Mouse (Mus musculus): ENCODE data around the gene Mrps36. TPM values are rescaled to one million over a fixed set of nuclear protein-coding genes. Genes with fewer than 3 reads are reported as not detected.
"Not testable (repeated sequence)": the region's sequence is repeated elsewhere in the genome, so short reads cannot be mapped to it uniquely, and the experiment has no call there.

Mrps36 gene
- polyA plus RNA-seq, 1 experiment from 2014 or later, result 119 TPM

GRCm38 (mm10) chr13:100730861-100731176 lies 13.6 kb downstream of the Mrps36 start, which contains the start of gene Cdk7:
Gene Cdk7, minus strand, starts transcription at chr13:100730939.
- Histone ChIP-seq H3K36me3 (peaks cover 13% of the 10 kb centered on the region; the same call in 1 of the 2 replicates), H3K4me2 (replicated peaks) (peak within 1 kb of the TSS; percentile 75), H3K9me3 (no peaks in the 10 kb centered on the region), H3K4me1 (peaks cover 22% of the 10 kb centered on the region), H3K27ac (replicated peaks) (peak within 1 kb of the TSS; percentile 87), H3K27me3 (no peaks in the 10 kb centered on the region), H3K9ac (replicated peaks) (peak within 1 kb of the TSS; percentile 83), H3K4me3 (peak within 1 kb of the TSS; percentile 84)
- WGBS, result 1% methylated on average over 19 of the region's 19 CpGs
- ATAC-seq (replicated peaks), result peak; percentile 100

- Histone ChIP-seq H3K9ac (replicated peaks) (peak overlapping the region; percentile 83), H3K4me2 (replicated peaks) (peak overlapping the region; percentile 75), H3K27ac (replicated peaks) (peak overlapping the region; percentile 87), H3K4me3 (peak overlapping the region; percentile 84), H3K27me3 (no peaks in the 10 kb centered on the region), H3K36me3 (peaks cover 13% of the 10 kb centered on the region; the same call in 1 of the 2 replicates), H3K4me1 (peaks cover 22% of the 10 kb centered on the region), H3K9me3 (no peaks in the 10 kb centered on the region)
- ATAC-seq (replicated peaks), result peak; percentile 92
- 2% methylated on average over 30 of the region's 30 CpGs for WGBS
Observed at GRCm38 (mm10) chr13:100730153-100730860, 14.2 kb downstream of the Mrps36 start.

DNA sequence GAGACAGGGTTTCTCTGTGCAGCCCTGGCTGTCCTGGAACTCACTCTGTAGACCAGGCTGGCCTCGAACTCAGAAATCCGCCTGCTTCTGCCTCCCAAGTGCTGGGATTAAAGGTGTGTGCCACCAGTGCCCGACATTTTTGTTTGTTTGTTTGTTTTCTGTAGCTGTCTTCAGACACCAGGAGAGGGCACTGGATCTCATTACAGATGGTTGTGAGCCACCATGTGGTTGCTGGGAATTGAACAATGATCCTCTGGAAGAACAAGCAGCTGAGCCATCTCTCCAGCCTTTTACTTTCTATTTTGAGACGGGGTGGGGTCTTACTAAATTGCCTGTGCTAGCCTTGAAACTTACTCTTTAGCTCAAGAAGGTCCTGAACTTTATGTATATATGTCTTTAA lies 15.9 kb downstream of the Mrps36 start:
- 93% methylated on average over 4 of the region's 4 CpGs for WGBS
- not testable (repeated sequence) for H3K4me2 ChIP-seq (replicated peaks); H3K27ac ChIP-seq (replicated peaks); H3K9ac ChIP-seq (replicated peaks); H3K36me3 ChIP-seq; ATAC-seq (replicated peaks); H3K9me3 ChIP-seq; H3K4me3 ChIP-seq; H3K27me3 ChIP-seq
- peaks cover 30% of the 10 kb centered on the region for H3K4me1 ChIP-seq

DNA sequence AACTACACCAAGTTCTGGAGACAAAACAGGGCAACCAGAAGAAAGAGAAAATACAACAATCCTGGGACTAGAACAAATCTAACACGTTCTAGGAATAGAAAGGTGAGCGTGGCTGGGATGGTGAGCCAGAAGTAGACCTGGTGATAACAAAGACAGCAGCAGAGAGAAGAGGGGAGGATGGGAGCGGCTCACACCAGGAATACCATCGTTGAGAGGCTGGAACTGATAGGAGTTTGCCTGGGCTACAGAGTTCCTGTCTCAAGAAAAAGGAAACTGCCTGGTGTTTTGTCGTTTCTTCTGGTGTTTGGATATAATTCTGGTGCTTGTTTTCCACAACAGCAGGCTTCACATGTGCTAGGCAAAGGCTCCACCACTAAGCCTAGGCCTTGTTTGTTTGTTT lies 16.4 kb downstream of the Mrps36 start:
- no peaks in the 10 kb centered on the region for H3K27me3 ChIP-seq
- no peak overlapping the region for H3K4me3 ChIP-seq
- 96% methylated on average over 5 of the region's 5 CpGs for WGBS
- no peak overlapping the region for H3K4me2 ChIP-seq (replicated peaks)
- no peak for ATAC-seq (replicated peaks)
- H3K9me3 ChIP-seq, result no peaks in the 10 kb centered on the region
- H3K9ac ChIP-seq (replicated peaks), result no peak overlapping the region
- H3K27ac ChIP-seq (replicated peaks), result no peak overlapping the region
- peaks cover 30% of the 10 kb centered on the region for H3K4me1 ChIP-seq
- peaks cover 9% of the 10 kb centered on the region; the same call in 1 of the 2 replicates for H3K36me3 ChIP-seq

GRCm38 (mm10) chr13:100725194-100725593 lies 19.3 kb downstream of the Mrps36 start:
- Histone ChIP-seq H3K4me2 (replicated peaks) (no peak overlapping the region), H3K9ac (replicated peaks) (no peak overlapping the region), H3K36me3 (peaks cover 27% of the 10 kb centered on the region), H3K4me3 (no peak overlapping the region), H3K27ac (replicated peaks) (no peak overlapping the region), H3K4me1 (peaks cover 30% of the 10 kb centered on the region), H3K27me3 (no peaks in the 10 kb centered on the region), H3K9me3 (no peaks in the 10 kb centered on the region)
- no peak for ATAC-seq (replicated peaks)
- WGBS, result 89% methylated on average over 10 of the region's 10 CpGs

DNA sequence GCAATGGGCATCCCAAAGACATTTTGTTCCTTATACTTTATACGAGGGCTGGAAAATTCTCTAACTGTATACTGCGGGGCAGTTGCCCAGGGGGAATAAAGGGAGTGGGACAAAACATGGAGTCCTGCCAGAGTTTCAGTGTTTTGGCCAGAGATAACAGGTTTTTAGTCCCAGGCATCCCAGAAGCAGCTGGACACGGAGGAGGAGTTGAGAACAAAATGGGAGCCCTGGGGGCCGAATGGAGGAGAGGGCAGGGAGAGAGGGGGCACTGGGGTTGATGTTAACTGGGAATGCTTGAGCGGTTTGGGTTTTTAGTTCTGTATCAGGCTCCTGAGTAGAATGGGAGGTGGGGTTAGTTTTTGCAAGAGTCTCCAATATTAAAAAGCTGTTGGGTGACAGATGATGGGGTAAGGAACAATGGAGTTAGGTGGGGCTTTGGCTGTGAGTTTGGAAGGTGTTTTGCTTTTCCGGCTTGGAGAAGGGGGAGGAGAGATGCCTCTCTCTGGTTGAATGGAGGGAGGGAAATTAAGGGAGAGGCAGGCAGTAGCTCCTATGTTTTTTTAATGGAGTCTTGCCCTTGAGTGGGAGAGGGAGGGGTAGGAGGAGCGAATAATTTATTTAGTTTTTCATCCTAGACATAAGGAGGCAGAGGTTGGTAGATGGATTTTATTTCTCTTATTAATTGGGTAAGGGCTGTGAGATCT lies 20.3 kb downstream of the Mrps36 start:
- H3K27me3 ChIP-seq, result no peaks in the 10 kb centered on the region
- no peak overlapping the region for H3K4me2 ChIP-seq (replicated peaks)
- no peak overlapping the region for H3K9ac ChIP-seq (replicated peaks)
- H3K36me3 ChIP-seq, result peaks cover 35% of the 10 kb centered on the region
- H3K4me3 ChIP-seq, result no peak overlapping the region
- WGBS, result 56% methylated on average over 7 of the region's 7 CpGs
- H3K9me3 ChIP-seq, result no peaks in the 10 kb centered on the region
- 0 out of 2 replicates have a peak overlapping the region, but pooled peaks have one; percentile 34 for H3K27ac ChIP-seq (replicated peaks)
- ATAC-seq (replicated peaks), result no peak; the same call in 1 of the 2 replicates
- peaks cover 22% of the 10 kb centered on the region for H3K4me1 ChIP-seq

- 89% methylated on average over 5 of the region's 5 CpGs for WGBS
- no peak overlapping the region for H3K4me2 ChIP-seq (replicated peaks)
- H3K9me3 ChIP-seq, result no peaks in the 10 kb centered on the region
- no peaks in the 10 kb centered on the region for H3K27me3 ChIP-seq
- H3K9ac ChIP-seq (replicated peaks), result no peak overlapping the region
- no peak overlapping the region for H3K4me3 ChIP-seq
- peaks cover 45% of the 10 kb centered on the region for H3K36me3 ChIP-seq
- ATAC-seq (replicated peaks), result no peak
- no peak overlapping the region for H3K27ac ChIP-seq (replicated peaks)
- peaks cover 10% of the 10 kb centered on the region; the same call in 1 of the 2 replicates for H3K4me1 ChIP-seq
Observed at GRCm38 (mm10) chr13:100721656-100722055, 22.8 kb downstream of the Mrps36 start.

DNA sequence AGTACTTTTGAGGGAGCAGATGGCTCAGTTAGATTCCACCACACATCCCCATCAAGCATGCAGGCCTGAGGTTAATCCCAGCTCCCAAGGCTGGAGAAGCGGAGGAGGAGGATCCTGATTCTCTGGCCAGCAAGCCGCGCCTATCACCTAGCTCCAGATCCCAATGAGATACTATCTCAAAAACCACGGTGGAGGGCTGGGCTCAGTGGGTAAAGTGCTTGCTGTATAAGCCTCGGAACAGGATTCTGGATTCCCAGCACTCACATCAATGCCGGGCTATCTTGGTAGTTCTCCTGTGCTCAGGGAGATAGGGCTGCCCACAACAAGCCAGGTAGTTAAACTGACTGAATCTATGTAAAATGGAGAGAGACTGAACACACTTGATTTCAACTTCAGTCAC lies 29.0 kb downstream of the Mrps36 start:
- Histone ChIP-seq H3K27me3 (no peaks in the 10 kb centered on the region), H3K4me3 (no peak overlapping the region), H3K4me1 (no peaks in the 10 kb centered on the region), H3K27ac (replicated peaks) (no peak overlapping the region), H3K36me3 (peaks cover 72% of the 10 kb centered on the region), H3K4me2 (replicated peaks) (no peak overlapping the region), H3K9me3 (no peaks in the 10 kb centered on the region), H3K9ac (replicated peaks) (no peak overlapping the region)
- ATAC-seq (replicated peaks), result no peak
- 97% methylated on average over 6 of the region's 6 CpGs for WGBS

GRCm38 (mm10) chr13:100706206-100706605 lies 38.3 kb downstream of the Mrps36 start:
- Histone ChIP-seq H3K9ac (replicated peaks) (no peak overlapping the region), H3K36me3 (peaks cover 85% of the 10 kb centered on the region), H3K4me3 (no peak overlapping the region), H3K27ac (replicated peaks) (no peak overlapping the region), H3K4me2 (replicated peaks) (no peak overlapping the region), H3K4me1 (no peaks in the 10 kb centered on the region), H3K27me3 (no peaks in the 10 kb centered on the region), H3K9me3 (no peaks in the 10 kb centered on the region)
- WGBS, result 94% methylated on average over 7 of the region's 7 CpGs
- ATAC-seq (replicated peaks), result no peak

GRCm38 (mm10) chr13:100703468-100703867 lies 41.0 kb downstream of the Mrps36 start:
- Histone ChIP-seq H3K27ac (replicated peaks) (no peak overlapping the region), H3K9ac (replicated peaks) (no peak overlapping the region), H3K4me3 (no peak overlapping the region), H3K4me1 (no peaks in the 10 kb centered on the region), H3K36me3 (peaks cover 79% of the 10 kb centered on the region), H3K9me3 (no peaks in the 10 kb centered on the region), H3K4me2 (replicated peaks) (no peak overlapping the region), H3K27me3 (no peaks in the 10 kb centered on the region)
- WGBS, result 97% methylated on average over 2 of the region's 2 CpGs
- ATAC-seq (replicated peaks), result no peak

- no peaks in the 10 kb centered on the region for H3K4me1 ChIP-seq
- no peaks in the 10 kb centered on the region for H3K27me3 ChIP-seq
- no peak overlapping the region for H3K4me2 ChIP-seq (replicated peaks)
- no peak overlapping the region for H3K9ac ChIP-seq (replicated peaks)
- 97% methylated on average over 10 of the region's 10 CpGs for WGBS
- ATAC-seq (replicated peaks), result no peak
- H3K36me3 ChIP-seq, result peaks cover 53% of the 10 kb centered on the region
- no peak overlapping the region for H3K27ac ChIP-seq (replicated peaks)
- H3K4me3 ChIP-seq, result no peak overlapping the region
- H3K9me3 ChIP-seq, result no peaks in the 10 kb centered on the region
Observed at GRCm38 (mm10) chr13:100698866-100699265, 45.6 kb downstream of the Mrps36 start.

DNA sequence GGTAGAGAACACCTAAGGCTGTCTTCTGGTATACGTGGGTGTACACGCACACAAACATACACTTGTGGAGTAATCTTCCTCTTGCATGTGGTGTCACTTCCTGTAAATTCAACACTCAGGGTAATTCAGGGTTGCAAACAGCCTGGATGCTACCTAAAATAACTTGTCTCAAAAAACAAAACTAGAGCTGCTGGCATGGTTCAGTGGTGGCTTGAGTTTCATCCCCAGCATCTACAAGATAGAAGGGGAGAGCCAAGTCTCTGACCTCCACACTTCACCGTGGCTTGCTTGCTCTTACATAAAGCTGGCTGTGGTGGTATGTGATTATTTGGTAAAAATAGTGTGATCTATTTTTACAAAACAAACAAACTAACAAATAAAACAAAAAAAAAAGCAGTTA lies 46.9 kb downstream of the Mrps36 start:
- no peak overlapping the region for H3K27ac ChIP-seq (replicated peaks)
- ATAC-seq (replicated peaks), result no peak
- 98% methylated on average over 3 of the region's 3 CpGs for WGBS
- H3K9ac ChIP-seq (replicated peaks), result no peak overlapping the region
- no peak overlapping the region for H3K4me3 ChIP-seq
- H3K36me3 ChIP-seq, result peaks cover 41% of the 10 kb centered on the region
- H3K4me1 ChIP-seq, result no peaks in the 10 kb centered on the region
- no peak overlapping the region for H3K4me2 ChIP-seq (replicated peaks)
- no peaks in the 10 kb centered on the region for H3K9me3 ChIP-seq
- no peaks in the 10 kb centered on the region for H3K27me3 ChIP-seq

Measured in forebrain, embryonic 15.5 days (tissue).